14 mouse cellular contexts compared by ENCODE assay signal in the genomic region with DNA sequence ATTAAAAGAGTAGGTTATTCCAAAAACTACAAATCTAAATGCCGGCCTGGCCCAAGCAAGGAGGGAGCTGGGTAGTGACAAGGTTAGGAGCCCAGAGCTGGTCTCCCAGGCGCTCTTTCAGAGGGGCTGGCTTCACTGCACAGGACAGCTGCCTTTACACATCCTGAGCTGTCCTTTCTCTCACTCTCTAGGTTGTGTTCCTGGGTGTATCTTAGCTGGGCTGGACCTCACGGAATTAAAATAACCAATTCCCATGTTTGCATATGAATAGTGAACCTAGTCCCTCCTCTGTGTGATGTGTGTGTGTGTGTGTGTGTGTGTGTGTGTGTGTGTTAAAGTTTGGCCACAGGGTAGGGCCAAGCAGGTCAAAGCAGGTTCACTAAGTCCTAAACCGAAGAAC. TPM values are rescaled to one million over a fixed set of nuclear protein-coding genes. Genes with fewer than 3 reads are reported as not detected.
DNase-seq lines count a peak whose midpoint lies in the region; ATAC-seq lines count a peak whose summit lies in the region.
"Had no signal": no experiment of that assay in that cellular context is flagged by ENCODE, and none has a peak within 500 bp of the region (broad histone marks: within the 10 kb centered on the region; RNA-seq: fewer than 3 reads in every experiment).

No protein-coding gene starts in this region.

- ATAC-seq in forebrain, embryonic 11.5 days (replicated peaks; ENCODE audit: low FRiP score): no peak
- ATAC-seq in lung, embryonic 15.5 days (ENCODE audit: borderline replicate concordance, extremely low read depth, low FRiP score, low TSS enrichment): no peak
- ATAC-seq in intestine, embryonic 16.5 days: no peak

- H3K27ac ChIP-seq in forebrain, embryonic 10.5 days: no peak overlapping the region
- H3K27ac ChIP-seq in forebrain, embryonic 11.5 days (ENCODE audit: low read depth, low read length): no peak overlapping the region
- H3K27ac ChIP-seq in lung, embryonic 15.5 days: no peak overlapping the region
- peak overlapping the region; percentile 49; the same call in 1 of the 2 replicates for H3K27ac ChIP-seq in midbrain, embryonic 10.5 days (replicated peaks)
- no peak overlapping the region for H3K27ac ChIP-seq in intestine, embryonic 16.5 days (ENCODE audit: low read length)

- H3K27me3 ChIP-seq in forebrain, embryonic 10.5 days (ENCODE audit: poor library complexity, severe bottlenecking): no peaks in the 10 kb centered on the region
- no peaks in the 10 kb centered on the region for H3K27me3 ChIP-seq in forebrain, embryonic 11.5 days (ENCODE audit: control insufficient read depth, insufficient read depth, low read length)
- H3K27me3 ChIP-seq in lung, embryonic 15.5 days: no peaks in the 10 kb centered on the region
- no peaks in the 10 kb centered on the region for H3K27me3 ChIP-seq in midbrain, embryonic 10.5 days (ENCODE audit: low read depth, poor library complexity, severe bottlenecking)
- no peaks in the 10 kb centered on the region for H3K27me3 ChIP-seq in intestine, embryonic 16.5 days (replicated peaks; ENCODE audit: control insufficient read depth, insufficient read depth, low read length)

- H3K9me3 ChIP-seq in forebrain, embryonic 10.5 days: peaks cover 7% of the 10 kb centered on the region
- H3K9me3 ChIP-seq in forebrain, embryonic 11.5 days (ENCODE audit: control insufficient read depth, low read length): no peaks in the 10 kb centered on the region
- H3K9me3 ChIP-seq in lung, embryonic 15.5 days: no peaks in the 10 kb centered on the region
- peaks cover 5% of the 10 kb centered on the region; the same call in 1 of the 2 replicates for H3K9me3 ChIP-seq in midbrain, embryonic 10.5 days (replicated peaks)
- H3K9me3 ChIP-seq in intestine, embryonic 16.5 days (ENCODE audit: control insufficient read depth, low read length): peaks cover 3% of the 10 kb centered on the region; the same call in 1 of the 2 replicates

- peak; percentile 13 for DNase-seq in forebrain, embryonic 10.5 days (ENCODE audit: extremely low spot score, low spot score)
- no peak for DNase-seq in forebrain, embryonic 11.5 days (ENCODE audit: low spot score)
- no peak for DNase-seq in lung, postnatal 10 days
- no peak for DNase-seq in midbrain, embryonic 10.5 days (ENCODE audit: low spot score)
- no peak for DNase-seq in spleen, postnatal 14 days (ENCODE audit: low spot score in 2 of 2)
- DNase-seq in gastrocnemius, adult 8-10 months (ENCODE audit: low spot score in 2 of 2): no peak
- DNase-seq: cerebellum, postnatal 25 days; kidney, adult 11 months; layer of hippocampus, postnatal 36 days; lung, postnatal 36 days had no signal

- H3K4me3 ChIP-seq in forebrain, embryonic 10.5 days: peak overlapping the region; percentile 79; the same call in 1 of the 2 replicates
- no peak overlapping the region for H3K4me3 ChIP-seq in forebrain, embryonic 11.5 days (ENCODE audit: low read depth, low read length)
- no peak overlapping the region for H3K4me3 ChIP-seq in lung, embryonic 15.5 days
- H3K4me3 ChIP-seq in midbrain, embryonic 10.5 days: peak overlapping the region; percentile 81
- H3K4me3 ChIP-seq in intestine, embryonic 16.5 days (ENCODE audit: low read length): no peak overlapping the region
- H3K4me3 ChIP-seq: erythroblast, embryonic 14.5 days had no signal

- peaks cover 28% of the 10 kb centered on the region for H3K4me1 ChIP-seq in forebrain, embryonic 10.5 days
- H3K4me1 ChIP-seq in forebrain, embryonic 11.5 days (replicated peaks; ENCODE audit: control insufficient read depth, insufficient read depth, low read length): no peaks in the 10 kb centered on the region; the same call in 1 of the 2 replicates
- peaks cover 13% of the 10 kb centered on the region for H3K4me1 ChIP-seq in lung, embryonic 15.5 days
- peaks cover 27% of the 10 kb centered on the region for H3K4me1 ChIP-seq in midbrain, embryonic 10.5 days
- H3K4me1 ChIP-seq in intestine, embryonic 16.5 days (ENCODE audit: control insufficient read depth, insufficient read depth, low read length): 0 out of 2 replicates have a peak, but pooled peaks cover 8% of the 10 kb centered on the region

- WGBS in forebrain, embryonic 10.5 days: 71% methylated on average over 4 of the region's 4 CpGs
- 66% methylated on average over 4 of the region's 4 CpGs for WGBS in forebrain, embryonic 11.5 days
- WGBS in lung, embryonic 15.5 days: 81% methylated on average over 4 of the region's 4 CpGs
- WGBS in midbrain, embryonic 10.5 days: 61% methylated on average over 4 of the region's 4 CpGs
- 73% methylated on average over 4 of the region's 4 CpGs for WGBS in intestine, embryonic 16.5 days

- H3K4me2 ChIP-seq in forebrain, embryonic 11.5 days (ENCODE audit: low read depth, low read length, severe bottlenecking): no peak overlapping the region
- 0 out of 2 replicates have a peak overlapping the region, but pooled peaks have one; percentile 84 for H3K4me2 ChIP-seq in lung, embryonic 15.5 days
- no peak overlapping the region for H3K4me2 ChIP-seq in intestine, embryonic 16.5 days (ENCODE audit: low read depth, low read length)

- peaks cover 12% of the 10 kb centered on the region; the same call in 1 of the 2 replicates for H3K36me3 ChIP-seq in forebrain, embryonic 10.5 days (replicated peaks)
- no peaks in the 10 kb centered on the region for H3K36me3 ChIP-seq in forebrain, embryonic 11.5 days (ENCODE audit: control insufficient read depth, insufficient read depth, low read length)
- no peaks in the 10 kb centered on the region for H3K36me3 ChIP-seq in lung, embryonic 15.5 days
- peaks cover 29% of the 10 kb centered on the region for H3K36me3 ChIP-seq in midbrain, embryonic 10.5 days
- no peaks in the 10 kb centered on the region for H3K36me3 ChIP-seq in intestine, embryonic 16.5 days (ENCODE audit: control insufficient read depth, insufficient read depth, low read length)

- no peak overlapping the region for H3K9ac ChIP-seq in forebrain, embryonic 11.5 days (ENCODE audit: low read length)
- no peak overlapping the region for H3K9ac ChIP-seq in lung, embryonic 15.5 days
- no peak overlapping the region for H3K9ac ChIP-seq in intestine, embryonic 16.5 days (ENCODE audit: low read depth, low read length)

RNA-seq across cellular contexts. Expression of a gene that starts 2.2 kb away (rescaled TPM):
- polyA plus RNA-seq in forebrain, embryonic 10.5 days (2016; fragmentation: Nextera tagmentation; extraction: Ambion mirVana): 6.5 and 6.9 TPM in 2 replicates
- 11.7 and 12.0 TPM in 2 replicates for polyA plus RNA-seq in forebrain, embryonic 11.5 days (2014; fragmentation: Nextera tagmentation; extraction: Ambion mirVana)
- 9.7 and 10.7 TPM in 2 replicates for polyA plus RNA-seq in lung, embryonic 15.5 days (2015; fragmentation: Nextera tagmentation; extraction: Ambion mirVana)
- polyA plus RNA-seq in midbrain, embryonic 10.5 days (2016; fragmentation: Nextera tagmentation; extraction: Ambion mirVana): 11.5 and 12.4 TPM in 2 replicates
- polyA plus RNA-seq in intestine, embryonic 16.5 days (2015; fragmentation: Nextera tagmentation; extraction: Ambion mirVana): 3.7 and 4.7 TPM in 2 replicates
- total RNA-seq in gastrocnemius, adult 8-10 months (2022): under 1 TPM; 0.22 to 0.73 (median 0.45) TPM
- total RNA-seq: granulocyte monocyte progenitor cell, adult 5-6 weeks had no signal

RNA-seq across cellular contexts. Expression of a gene that starts 52.2 kb away (rescaled TPM):
- 36.8 and 37.0 TPM in 2 replicates for polyA plus RNA-seq in forebrain, embryonic 10.5 days (2016; fragmentation: Nextera tagmentation; extraction: Ambion mirVana)
- polyA plus RNA-seq in forebrain, embryonic 11.5 days (2014; fragmentation: Nextera tagmentation; extraction: Ambion mirVana): 36.2 and 40.9 TPM in 2 replicates
- polyA plus RNA-seq in lung, embryonic 15.5 days (2015; fragmentation: Nextera tagmentation; extraction: Ambion mirVana): 46.0 and 48.3 TPM in 2 replicates
- 32.8 and 34.7 TPM in 2 replicates for polyA plus RNA-seq in midbrain, embryonic 10.5 days (2016; fragmentation: Nextera tagmentation; extraction: Ambion mirVana)
- polyA plus RNA-seq in intestine, embryonic 16.5 days (2015; fragmentation: Nextera tagmentation; extraction: Ambion mirVana): 43.8 and 49.5 TPM in 2 replicates
- total RNA-seq in gastrocnemius, adult 8-10 months (2022): 10 to 100 TPM; 42.6 to 48.0 (median 47.3) TPM

Comparison
In these comparisons a context has a peak if more than half of its experiments do, and no peak if none do; other contexts are left out.
1. H3K4me3 ChIP-seq: peak in forebrain, embryonic 10.5 days (single experiment) and midbrain, embryonic 10.5 days (single experiment); none in forebrain, embryonic 11.5 days (single experiment), lung, embryonic 15.5 days (single experiment) and intestine, embryonic 16.5 days (single experiment).